Mouse (Mus musculus): Measurements from ENCODE around the gene Ntm.

Gene Ntm

DNA sequence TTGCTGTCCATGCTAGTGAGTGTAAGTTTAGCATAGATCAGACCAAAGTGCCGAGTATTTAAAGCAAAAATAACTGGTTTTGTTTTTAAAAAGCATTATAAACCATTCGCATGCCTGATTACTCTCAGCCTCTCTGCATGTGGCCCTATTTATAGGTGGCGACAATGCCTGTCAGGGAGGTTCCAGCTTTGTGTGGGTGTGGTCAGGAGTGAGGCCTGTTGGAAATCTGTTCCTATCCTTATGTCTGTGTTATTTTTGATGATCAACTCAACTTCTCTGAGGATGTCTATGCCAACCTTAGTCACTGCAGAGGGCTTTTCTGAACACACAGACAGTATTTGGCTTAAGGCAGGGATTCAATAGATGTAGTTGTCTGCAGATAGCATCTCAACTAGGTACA is 78.9 kb downstream of the Ntm start:
- no peak for DNase-seq (ENCODE audit: low spot score)

DNA sequence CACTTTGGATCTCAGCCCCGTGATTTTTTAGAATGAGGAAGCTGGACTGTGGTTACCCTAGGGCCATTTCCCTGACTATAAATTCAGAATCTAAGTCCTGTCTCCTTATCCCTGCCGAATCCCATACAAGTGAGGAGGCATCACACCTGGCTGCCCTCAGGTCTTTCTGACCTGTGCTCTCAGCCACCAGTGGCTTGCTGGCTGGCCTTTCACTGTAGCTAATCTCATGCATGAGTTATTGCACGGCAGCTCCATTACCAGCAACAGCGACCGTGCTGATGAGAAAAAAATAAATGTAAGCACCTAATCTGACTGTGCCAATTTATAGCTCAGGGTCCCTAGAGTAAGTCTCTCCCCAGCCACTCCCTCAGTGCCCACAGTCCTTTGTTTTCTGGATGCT is 81.3 kb downstream of the Ntm start:
- DNase-seq (ENCODE audit: low spot score) = no peak

DNA sequence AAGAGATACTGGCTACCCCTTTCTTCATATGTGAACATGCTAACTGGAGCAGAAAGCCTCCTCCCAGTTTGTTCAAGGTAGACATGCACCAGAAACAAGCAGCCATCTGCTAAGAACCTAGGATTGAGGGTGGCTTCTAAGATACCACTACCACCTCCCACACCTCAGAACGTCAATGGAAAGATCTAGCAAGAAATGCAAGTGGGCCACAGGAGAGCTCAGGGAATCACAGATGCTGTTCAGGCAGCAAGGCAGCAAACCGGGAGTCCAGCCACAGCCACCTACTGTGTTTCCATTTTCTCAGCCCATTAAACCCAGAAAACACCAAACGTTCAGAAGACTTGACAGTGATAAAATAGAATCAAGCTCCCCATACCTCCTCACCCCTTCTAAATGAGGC is 85.4 kb downstream of the Ntm start:
- DNase-seq (ENCODE audit: low spot score) = no peak

DNA sequence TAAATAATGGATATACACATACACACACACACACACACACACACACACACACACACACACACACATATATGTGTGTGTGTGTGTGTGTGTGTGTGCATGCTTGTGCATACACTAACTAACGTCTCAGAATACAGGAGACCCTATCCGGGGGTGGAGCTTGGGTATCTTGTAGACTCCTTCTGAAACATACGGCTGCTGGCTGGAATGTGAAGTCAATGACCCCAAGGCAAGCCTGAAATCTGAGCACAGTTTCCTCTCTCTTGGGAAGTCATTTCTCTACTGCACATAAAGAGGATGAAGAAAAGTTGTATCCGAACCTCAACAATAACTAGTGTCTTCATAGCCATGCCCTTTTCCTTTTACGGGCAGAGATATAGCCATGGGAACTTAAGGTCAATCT is 95.2 kb downstream of the Ntm start:
- no peak for DNase-seq (ENCODE audit: low spot score)

DNA sequence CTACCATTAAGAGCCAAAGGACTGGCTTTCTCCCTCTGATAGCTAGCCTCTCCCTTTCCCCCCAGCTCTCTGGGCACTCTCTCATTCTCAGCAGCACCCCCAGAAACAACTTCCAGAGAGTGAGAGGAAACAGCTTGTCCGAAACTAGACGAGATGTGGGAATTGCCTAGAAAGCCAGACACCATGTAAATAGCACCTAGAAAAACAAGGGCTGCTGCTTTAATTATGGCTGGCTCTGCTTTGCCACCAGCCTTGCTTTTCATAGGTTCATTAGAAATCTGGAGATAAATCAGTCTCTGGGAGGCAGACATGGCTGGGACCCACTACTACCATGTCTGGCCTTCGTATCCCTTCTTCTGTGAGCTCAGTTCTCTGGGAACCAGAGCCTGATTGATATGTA is 96.1 kb downstream of the Ntm start:
- DNase-seq (ENCODE audit: low spot score) = no peak

DNA sequence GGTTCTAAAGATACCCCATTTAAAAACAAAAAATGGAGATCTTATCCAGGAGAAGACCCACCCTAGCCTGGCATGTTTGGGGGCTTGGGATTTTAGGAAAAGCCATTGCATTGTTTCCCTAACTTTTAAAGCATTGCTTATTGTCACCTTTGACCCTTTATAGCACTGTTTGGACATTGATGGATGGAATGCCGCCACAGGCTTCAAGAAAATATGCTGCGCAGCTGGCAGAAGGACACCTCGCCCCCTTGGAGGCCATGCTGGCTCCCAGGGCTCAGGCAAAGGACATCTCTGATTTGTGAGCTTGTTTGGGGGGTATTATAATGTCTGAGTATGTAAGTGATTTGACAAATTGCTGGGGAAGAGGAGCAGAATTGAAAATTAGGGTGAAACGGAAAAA is 96.8 kb downstream of the Ntm start:
- DNase-seq (ENCODE audit: low spot score) = no peak

DNA sequence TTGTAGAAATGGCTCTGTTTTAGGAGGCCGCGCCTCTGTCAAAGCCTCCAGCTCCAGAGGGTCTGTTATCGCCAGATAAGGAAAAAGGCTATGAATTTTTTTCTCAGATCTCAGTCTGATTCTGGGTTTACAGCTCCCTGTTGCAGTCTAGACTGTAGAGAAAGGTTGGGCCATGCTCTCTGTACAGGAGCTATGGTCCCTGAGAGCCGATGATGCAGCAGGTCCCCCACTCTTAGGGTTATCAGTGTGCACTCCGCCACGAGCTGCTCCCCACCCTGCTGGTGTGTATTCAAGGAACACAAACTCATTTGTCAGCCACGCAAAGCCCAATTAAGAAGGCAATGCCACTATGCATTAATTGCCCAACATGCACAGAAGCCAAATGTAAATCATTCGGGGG is 97.4 kb downstream of the Ntm start:
- no peak for DNase-seq (ENCODE audit: low spot score)

DNA sequence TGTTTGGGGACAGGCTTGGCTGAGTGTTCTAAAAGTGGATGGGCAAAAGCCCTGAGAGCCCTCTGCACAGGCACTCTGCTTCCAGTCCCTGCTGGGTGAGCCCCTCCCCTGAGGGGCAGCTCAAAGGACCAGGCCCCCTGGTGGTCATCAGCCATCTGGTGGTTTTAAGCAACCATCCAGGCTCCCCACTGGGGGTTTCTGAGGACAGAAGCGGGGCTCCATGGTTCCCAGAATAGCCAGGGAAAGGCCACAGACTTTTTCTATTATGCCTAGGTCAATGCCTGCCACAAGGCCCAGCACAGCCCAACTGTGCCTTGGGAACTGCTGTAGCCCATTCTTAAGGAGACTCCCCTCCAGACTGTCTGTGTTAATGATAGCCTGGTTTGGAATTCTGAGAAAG is 98.1 kb downstream of the Ntm start:
- no peak for DNase-seq (ENCODE audit: low spot score)

DNA sequence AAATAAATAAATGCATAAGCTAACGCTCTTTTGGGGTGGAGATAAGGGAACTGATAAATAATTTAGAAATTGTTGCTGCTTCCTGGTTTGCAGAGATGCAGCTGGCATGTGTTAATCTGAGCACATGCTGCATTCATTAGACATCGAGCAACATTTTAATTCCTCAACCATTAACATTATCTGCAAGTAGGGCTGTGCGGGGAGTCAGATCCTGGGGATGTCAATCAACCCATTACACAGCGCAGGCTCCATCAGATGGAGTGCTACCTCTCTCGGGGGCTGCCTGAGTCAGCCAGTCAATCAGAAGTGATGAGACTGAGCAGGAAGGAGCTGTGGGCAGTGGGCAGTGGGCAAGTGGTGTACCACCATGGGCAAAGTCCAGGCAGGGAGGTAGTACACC is 100.5 kb downstream of the Ntm start:
- DNase-seq (ENCODE audit: low spot score) = no peak

DNA sequence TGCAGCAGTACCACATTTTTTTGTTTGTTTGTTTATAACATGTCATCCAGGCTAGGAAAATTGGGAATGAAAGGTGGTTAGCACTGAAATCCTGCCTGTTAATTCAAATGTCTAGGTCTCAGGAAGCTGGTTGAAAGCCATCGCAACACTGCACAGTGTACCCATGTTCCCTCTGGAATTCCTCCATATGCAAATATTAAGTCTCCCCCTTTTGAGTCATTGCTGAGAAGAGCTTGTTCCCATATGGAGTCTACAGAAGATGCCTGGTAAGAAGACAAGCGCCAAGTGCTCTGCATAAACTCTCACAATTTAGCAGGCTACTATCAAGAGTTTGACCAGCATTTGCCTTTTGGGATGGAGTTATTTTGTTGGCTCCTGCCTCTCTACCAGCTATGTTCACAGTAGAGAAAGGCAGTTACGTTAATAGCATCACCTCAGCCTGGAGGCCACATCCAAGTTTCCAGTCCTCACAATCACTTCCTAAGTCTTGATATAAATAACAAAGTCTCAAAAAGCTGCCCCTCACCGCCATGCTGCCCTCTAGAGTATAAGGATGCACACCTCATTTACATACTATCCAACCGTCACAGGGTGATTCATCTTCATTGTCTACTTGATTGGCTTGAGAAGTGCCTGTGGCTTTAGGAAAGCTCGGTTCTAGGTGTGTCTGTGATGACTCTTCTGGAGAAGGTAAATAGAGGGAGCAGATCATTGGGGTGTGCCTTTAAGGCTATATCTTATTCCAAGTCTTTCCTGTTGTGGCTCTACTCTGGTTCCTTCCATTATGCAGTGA is 103.5 kb downstream of the Ntm start:
- DNase-seq (ENCODE audit: low spot score) = no peak

DNA sequence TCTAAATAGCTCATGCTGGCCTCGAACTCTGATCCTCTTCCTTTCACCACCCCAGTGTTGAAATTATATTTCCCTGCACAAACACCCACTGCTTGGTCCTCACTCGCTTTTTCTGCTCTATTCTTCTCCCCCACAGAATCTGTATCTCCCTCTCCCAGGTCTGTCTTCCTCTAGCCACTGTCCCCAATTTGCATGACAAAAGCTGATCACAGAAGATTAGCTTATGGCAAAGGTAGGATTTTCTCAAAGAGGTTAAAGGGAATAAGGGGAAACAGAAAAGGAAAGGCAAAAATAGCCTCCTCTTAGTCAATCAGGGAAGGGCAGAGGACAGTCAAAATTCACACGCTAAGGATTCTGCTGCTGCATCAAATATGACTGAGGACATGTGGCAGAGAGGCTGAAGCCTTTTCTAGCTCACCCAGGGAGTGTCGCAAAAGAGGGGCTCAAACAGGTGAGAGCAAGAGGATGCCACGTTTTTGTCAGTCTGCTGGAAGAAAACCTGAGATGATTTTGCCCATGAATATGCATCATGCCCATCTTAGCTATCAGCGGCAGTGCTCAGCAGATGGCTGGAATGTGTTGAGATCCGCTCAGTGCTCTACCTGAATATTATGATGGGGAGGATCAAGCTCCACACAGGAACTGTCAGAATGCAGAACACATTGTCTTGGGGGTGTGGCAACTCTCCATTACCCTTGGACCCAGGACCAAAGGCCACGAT is 114.0 kb downstream of the Ntm start:
- no peak for DNase-seq (ENCODE audit: low spot score)

DNA sequence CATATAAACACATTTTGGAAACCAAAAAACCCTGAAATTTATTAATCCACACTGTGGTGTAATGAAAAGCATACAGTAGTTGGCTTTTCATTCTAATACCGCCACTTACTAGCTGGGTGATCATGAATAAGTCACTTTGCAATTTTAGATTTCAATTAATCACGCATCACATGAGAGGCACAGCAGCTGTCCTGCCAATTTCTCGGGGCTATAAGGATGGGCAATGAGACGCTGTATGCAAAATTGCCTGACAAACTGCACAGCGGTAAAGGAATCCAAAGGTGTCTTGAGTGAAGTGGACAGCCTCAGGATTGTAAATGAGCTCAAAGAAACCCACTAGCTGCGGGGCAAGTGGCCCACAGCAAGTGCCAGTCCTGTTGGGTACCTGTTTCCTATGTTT is 125.6 kb downstream of the Ntm start:
- DNase-seq (ENCODE audit: low spot score) = no peak

DNA sequence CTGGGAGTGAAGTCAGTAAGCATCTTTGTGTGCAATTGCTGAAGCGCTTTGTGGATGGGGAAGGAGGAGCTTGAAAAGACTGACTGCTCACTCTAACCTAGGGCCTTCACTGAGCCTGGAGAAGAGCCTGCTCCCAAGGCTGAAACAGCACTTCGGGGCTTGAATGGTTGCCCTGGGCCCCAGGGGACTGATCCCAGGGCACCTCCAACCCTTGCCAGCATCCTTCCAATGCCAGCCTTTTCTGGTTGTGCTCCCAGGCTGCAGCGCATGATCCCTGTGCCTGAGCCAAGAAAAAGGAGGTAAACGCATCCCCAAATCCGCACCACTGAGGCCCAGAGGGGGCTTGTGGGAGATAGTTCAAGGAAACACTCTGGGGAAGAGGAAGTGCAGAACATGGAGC is 128.0 kb downstream of the Ntm start:
- no peak for DNase-seq (ENCODE audit: low spot score)

DNA sequence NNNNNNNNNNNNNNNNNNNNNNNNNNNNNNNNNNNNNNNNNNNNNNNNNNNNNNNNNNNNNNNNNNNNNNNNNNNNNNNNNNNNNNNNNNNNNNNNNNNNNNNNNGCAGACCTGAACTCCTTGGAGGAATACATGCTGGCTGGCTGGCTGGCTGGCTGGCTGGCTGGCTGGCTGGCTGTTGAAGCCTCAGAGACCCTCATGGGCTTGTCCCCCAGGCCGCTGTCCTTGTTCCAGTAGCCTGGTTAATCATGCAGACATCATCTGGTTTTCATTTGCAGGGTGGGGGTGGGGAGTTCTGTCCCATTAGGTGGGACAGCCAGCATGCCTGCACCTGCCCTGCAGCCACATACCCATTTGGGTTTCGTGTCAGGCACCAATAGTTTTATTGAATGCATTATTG is 129.2 kb downstream of the Ntm start:
- DNase-seq (ENCODE audit: low spot score) = no peak

DNA sequence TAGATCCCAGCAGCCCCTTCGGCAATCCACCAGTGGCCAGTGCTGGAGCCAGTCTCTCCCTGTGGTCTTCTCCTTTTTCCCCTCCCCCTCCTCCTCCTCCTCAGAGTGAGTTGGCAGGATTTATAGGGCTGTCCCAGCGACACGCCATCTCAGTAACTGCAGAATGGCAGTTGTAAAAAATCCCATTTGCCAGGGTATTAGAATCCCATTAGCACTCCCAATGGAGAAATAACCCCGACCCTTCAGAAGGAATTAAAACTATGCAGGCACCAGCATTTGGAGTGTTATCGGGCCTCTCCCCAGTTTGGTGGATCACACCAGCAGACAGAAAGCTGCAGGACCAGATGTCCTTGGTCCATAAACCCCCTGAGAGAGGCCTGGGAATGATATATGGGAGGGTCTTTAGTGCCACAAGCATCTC is 135.7 kb downstream of the Ntm start:
- DNase-seq (ENCODE audit: low spot score) = peak; percentile 2

DNA sequence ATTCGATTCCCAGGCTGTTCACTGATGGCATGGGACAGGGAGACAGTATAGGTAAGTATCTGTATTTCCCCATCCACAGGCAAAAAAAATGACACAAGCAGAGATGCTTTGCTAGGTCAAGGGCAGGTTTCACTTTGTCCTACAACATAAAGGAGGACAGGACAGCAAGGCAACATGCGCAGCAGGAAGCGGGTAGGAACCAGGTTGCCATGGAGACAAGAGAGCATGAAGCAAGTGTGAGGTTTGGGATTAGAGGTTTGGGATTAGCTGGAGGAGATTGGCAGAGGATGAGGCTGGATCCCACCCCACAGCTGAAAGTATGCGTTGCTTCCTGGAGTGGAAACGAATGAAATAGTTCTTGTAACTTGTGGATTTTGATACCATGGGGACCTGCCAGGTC is 137.7 kb downstream of the Ntm start:
- no peak for DNase-seq (ENCODE audit: low spot score)

DNA sequence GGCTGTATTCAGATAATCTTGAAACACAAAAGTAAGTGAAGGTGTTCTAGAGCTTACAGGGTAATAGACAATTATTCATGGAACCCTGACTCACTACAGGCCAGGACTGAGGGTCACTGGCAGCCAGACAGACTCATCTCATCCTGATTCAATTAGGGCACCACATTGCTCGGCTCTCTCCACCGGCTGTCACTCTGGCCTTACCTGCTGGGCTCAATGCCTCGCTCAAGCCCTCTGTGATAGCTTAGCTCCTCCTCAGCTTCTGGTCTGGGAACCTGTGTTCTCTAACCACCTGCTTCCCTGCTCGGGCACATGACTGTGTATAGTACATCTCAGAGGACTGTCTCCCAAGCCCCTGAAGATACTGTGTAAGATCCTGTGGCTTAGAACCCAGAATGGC is 139.2 kb downstream of the Ntm start:
- no peak for DNase-seq (ENCODE audit: low spot score)

DNA sequence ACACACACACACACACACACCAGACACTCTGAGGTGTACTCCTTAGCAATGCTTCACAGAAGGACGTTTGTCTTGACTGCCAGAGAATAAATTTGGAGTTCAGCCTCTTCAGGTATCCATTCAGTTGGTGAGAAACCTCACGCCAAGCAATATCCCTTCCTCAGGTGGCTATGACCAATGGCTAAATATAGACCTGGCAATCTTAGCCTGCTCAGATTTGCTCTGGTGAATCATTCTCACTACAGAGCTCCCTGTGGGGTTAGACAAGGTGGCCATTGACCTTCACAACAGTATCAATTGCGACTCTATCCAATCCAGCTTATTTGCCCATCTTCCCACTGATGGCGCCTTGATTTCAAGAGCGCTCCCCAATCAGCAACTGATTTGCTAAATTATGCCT is 150.3 kb downstream of the Ntm start:
- no peak for DNase-seq (ENCODE audit: low spot score)

DNA sequence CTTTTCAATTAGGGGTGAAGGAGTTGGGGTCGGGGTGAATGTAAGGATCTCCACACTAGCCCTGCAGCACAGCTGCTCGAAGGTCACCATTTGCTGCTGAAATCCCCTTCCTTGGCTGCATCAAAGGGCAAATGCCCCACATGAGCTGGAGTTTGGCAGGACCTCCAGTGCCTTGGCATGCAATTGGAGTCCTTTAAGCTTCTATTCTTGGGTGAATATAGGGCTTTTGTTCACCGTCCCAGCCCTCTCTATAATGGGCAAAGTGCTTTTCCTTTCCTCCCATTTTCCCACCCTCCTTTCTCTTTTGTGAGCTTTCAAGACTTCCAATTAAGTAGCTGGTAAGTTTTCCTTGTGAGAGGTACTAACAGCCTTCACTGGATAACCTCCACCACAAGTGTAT is 156.2 kb downstream of the Ntm start:
- DNase-seq (ENCODE audit: low spot score) = no peak

DNA sequence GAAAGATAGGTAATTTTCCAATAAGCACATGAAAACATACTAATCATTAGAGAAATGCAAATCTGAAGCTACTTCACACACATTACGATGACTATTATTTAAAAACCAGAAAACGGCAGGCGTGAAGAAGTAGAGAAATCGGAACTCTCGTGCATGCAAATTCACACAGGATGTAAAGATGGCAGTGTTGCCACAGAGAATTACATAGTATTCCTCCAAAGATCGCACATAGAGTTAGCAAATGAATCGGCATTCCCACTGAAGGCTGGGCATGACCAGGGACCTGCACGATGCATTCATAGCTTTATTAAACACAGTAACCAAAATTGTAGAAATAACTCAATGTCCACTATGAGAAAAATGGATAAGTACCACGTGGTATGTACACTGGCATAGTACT is 158.5 kb downstream of the Ntm start:
- DNase-seq (ENCODE audit: low spot score) = no peak

DNA sequence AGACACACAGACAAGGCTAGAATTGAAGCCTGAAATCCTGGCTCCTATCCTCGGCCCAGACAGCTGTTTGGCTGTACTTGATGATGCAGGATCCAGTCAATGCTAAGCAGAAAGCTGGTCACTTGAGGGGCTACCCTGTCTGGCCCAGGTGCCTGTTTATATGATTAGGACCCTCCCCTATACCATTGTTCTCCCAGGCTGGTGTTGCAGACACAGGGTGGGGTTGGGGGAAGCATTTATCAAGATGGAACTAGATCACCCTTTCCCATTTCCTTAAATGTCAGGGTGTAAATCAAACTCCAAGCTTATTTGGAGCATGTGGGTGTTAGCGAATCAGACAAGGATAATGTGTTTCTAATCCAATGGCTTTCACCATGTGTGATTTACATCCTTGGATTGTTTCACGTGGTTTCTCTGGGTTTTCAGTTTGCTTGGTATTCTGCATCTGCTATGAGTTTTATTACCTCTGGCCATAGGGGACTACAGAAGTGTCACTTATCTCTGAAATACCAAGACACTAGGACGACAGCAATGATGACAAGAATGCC is 159.1 kb downstream of the Ntm start:
- no peak for DNase-seq (ENCODE audit: low spot score)

DNA sequence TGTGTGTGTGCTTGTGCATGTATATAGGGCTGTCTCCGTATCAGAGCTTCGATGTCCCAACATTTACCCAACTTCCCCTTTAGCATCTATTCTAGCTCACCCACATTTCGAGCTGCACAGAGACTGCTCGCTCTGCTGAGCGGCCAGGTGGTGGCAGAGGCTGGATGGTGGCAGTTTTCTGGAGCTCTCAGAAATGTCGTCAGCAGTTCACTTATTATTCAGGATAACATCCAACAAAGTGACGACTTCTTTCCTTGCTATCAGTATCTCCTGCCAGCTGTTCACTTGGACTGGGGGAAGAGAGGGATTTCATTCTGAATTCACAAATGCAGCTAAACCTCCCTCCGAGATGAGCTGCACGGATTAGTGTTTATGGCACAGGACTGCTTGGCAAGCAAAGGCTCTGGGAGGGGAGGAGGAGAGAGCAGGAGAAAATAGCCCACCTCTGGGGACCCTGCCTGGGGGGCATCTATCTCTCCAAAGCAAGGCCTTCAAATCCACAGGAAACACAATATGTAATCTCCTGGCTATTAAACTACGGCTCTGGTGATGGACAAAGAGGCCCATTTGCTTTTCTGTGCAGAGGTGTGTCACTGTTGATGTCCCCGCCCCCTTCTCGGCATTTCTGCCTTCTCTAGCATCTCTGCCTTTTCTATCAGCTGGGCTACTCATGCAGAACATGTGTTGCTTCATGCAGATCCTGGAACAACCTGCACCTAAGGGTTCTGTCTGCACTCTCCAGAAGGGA is 159.8 kb downstream of the Ntm start:
- no peak for DNase-seq (ENCODE audit: low spot score)
